Mouse (Mus musculus): ENCODE measurements around the gene Slc24a3. TPM values are rescaled to one million over a fixed set of nuclear protein-coding genes. Genes with fewer than 3 reads are reported as not detected.
A peak's percentile ranks its signal among the peaks of the same experiment; 100 is the strongest.

Gene Slc24a3
- polyA plus RNA-seq, 1 experiment from 2014 or later: 1.1 TPM

- Histone ChIP-seq H3K27ac (ENCODE audit: low read depth, low read length) (no peak overlapping the region), H3K4me1 (replicated peaks; ENCODE audit: control insufficient read depth, insufficient read depth, low read length) (no peaks in the 10 kb centered on the region), H3K9me3 (ENCODE audit: control insufficient read depth, low read length) (no peaks in the 10 kb centered on the region), H3K27me3 (ENCODE audit: control insufficient read depth, insufficient read depth, low read length) (no peaks in the 10 kb centered on the region), H3K36me3 (ENCODE audit: control insufficient read depth, insufficient read depth, low read length) (no peaks in the 10 kb centered on the region), H3K4me3 (ENCODE audit: low read depth, low read length) (no peak overlapping the region), H3K4me2 (ENCODE audit: low read depth, low read length, severe bottlenecking) (no peak overlapping the region), H3K9ac (ENCODE audit: low read length) (no peak overlapping the region)
- DNase-seq (ENCODE audit: low spot score) (no peak), ATAC-seq (replicated peaks; ENCODE audit: low FRiP score) (no peak)
- 62% methylated on average over 2 of the region's 2 CpGs for WGBS
Observed at GRCm38 (mm10) chr2:145368701-145369100, 201.1 kb downstream of the Slc24a3 start.

- H3K4me2 ChIP-seq (ENCODE audit: low read depth, low read length, severe bottlenecking): no peak overlapping the region
- 81% methylated on average over 4 of the region's 4 CpGs for WGBS
- no peak overlapping the region for H3K9ac ChIP-seq (ENCODE audit: low read length)
- H3K9me3 ChIP-seq (ENCODE audit: control insufficient read depth, low read length): no peaks in the 10 kb centered on the region
- H3K27ac ChIP-seq (ENCODE audit: low read depth, low read length): no peak overlapping the region
- H3K36me3 ChIP-seq (ENCODE audit: control insufficient read depth, insufficient read depth, low read length): no peaks in the 10 kb centered on the region
- DNase-seq (ENCODE audit: low spot score) (no peak), ATAC-seq (replicated peaks; ENCODE audit: low FRiP score) (no peak)
- no peaks in the 10 kb centered on the region for H3K27me3 ChIP-seq (ENCODE audit: control insufficient read depth, insufficient read depth, low read length)
- no peaks in the 10 kb centered on the region for H3K4me1 ChIP-seq (replicated peaks; ENCODE audit: control insufficient read depth, insufficient read depth, low read length)
- H3K4me3 ChIP-seq (ENCODE audit: low read depth, low read length): no peak overlapping the region
Observed at GRCm38 (mm10) chr2:145370795-145371194, 203.2 kb downstream of the Slc24a3 start.

GRCm38 (mm10) chr2:145373803-145374202 lies 206.2 kb downstream of the Slc24a3 start:
- DNase-seq (ENCODE audit: low spot score) (no peak), ATAC-seq (replicated peaks; ENCODE audit: low FRiP score) (0 out of 2 replicates have a peak, but pooled peaks have one; percentile 31)
- Histone ChIP-seq H3K27me3 (ENCODE audit: control insufficient read depth, insufficient read depth, low read length) (no peaks in the 10 kb centered on the region), H3K36me3 (ENCODE audit: control insufficient read depth, insufficient read depth, low read length) (no peaks in the 10 kb centered on the region), H3K9me3 (ENCODE audit: control insufficient read depth, low read length) (no peaks in the 10 kb centered on the region), H3K4me1 (replicated peaks; ENCODE audit: control insufficient read depth, insufficient read depth, low read length) (no peaks in the 10 kb centered on the region), H3K27ac (ENCODE audit: low read depth, low read length) (no peak overlapping the region), H3K9ac (ENCODE audit: low read length) (no peak overlapping the region), H3K4me3 (ENCODE audit: low read depth, low read length) (no peak overlapping the region), H3K4me2 (ENCODE audit: low read depth, low read length, severe bottlenecking) (no peak overlapping the region)
- WGBS: 81% methylated on average over 5 of the region's 5 CpGs

- H3K9ac ChIP-seq (ENCODE audit: low read length): no peak overlapping the region
- H3K27me3 ChIP-seq (ENCODE audit: control insufficient read depth, insufficient read depth, low read length): no peaks in the 10 kb centered on the region
- ATAC-seq (replicated peaks; ENCODE audit: low FRiP score) (no peak), DNase-seq (ENCODE audit: low spot score) (no peak)
- no peak overlapping the region for H3K27ac ChIP-seq (ENCODE audit: low read depth, low read length)
- no peaks in the 10 kb centered on the region for H3K9me3 ChIP-seq (ENCODE audit: control insufficient read depth, low read length)
- no peak overlapping the region for H3K4me2 ChIP-seq (ENCODE audit: low read depth, low read length, severe bottlenecking)
- H3K4me1 ChIP-seq (replicated peaks; ENCODE audit: control insufficient read depth, insufficient read depth, low read length): no peaks in the 10 kb centered on the region
- WGBS: 76% methylated on average over 13 of the region's 13 CpGs
- no peaks in the 10 kb centered on the region for H3K36me3 ChIP-seq (ENCODE audit: control insufficient read depth, insufficient read depth, low read length)
- H3K4me3 ChIP-seq (ENCODE audit: low read depth, low read length): no peak overlapping the region
Observed at GRCm38 (mm10) chr2:145382908-145383770, 215.6 kb downstream of the Slc24a3 start.

- ATAC-seq (replicated peaks; ENCODE audit: low FRiP score) (no peak), DNase-seq (ENCODE audit: low spot score) (no peak)
- no peak overlapping the region for H3K4me3 ChIP-seq (ENCODE audit: low read depth, low read length)
- no peak overlapping the region for H3K9ac ChIP-seq (ENCODE audit: low read length)
- 90% methylated on average over 2 of the region's 2 CpGs for whole genome bisulfite sequencing
- no peaks in the 10 kb centered on the region for H3K27me3 ChIP-seq (ENCODE audit: control insufficient read depth, insufficient read depth, low read length)
- no peaks in the 10 kb centered on the region for H3K36me3 ChIP-seq (ENCODE audit: control insufficient read depth, insufficient read depth, low read length)
- no peaks in the 10 kb centered on the region for H3K9me3 ChIP-seq (ENCODE audit: control insufficient read depth, low read length)
- no peaks in the 10 kb centered on the region for H3K4me1 ChIP-seq (replicated peaks; ENCODE audit: control insufficient read depth, insufficient read depth, low read length)
- H3K27ac ChIP-seq (ENCODE audit: low read depth, low read length): no peak overlapping the region
- H3K4me2 ChIP-seq (ENCODE audit: low read depth, low read length, severe bottlenecking): no peak overlapping the region
Observed at GRCm38 (mm10) chr2:145384221-145384620, 216.7 kb downstream of the Slc24a3 start.

GRCm38 (mm10) chr2:145385220-145385619 lies 217.7 kb downstream of the Slc24a3 start:
- 95% methylated on average over 3 of the region's 3 CpGs for WGBS

GRCm38 (mm10) chr2:145385773-145386172 lies 218.2 kb downstream of the Slc24a3 start:
- ATAC-seq (replicated peaks; ENCODE audit: low FRiP score) (no peak), DNase-seq (ENCODE audit: low spot score) (no peak)
- Histone ChIP-seq H3K36me3 (ENCODE audit: control insufficient read depth, insufficient read depth, low read length) (no peaks in the 10 kb centered on the region), H3K4me1 (replicated peaks; ENCODE audit: control insufficient read depth, insufficient read depth, low read length) (no peaks in the 10 kb centered on the region), H3K4me2 (ENCODE audit: low read depth, low read length, severe bottlenecking) (no peak overlapping the region), H3K9ac (ENCODE audit: low read length) (no peak overlapping the region), H3K4me3 (ENCODE audit: low read depth, low read length) (no peak overlapping the region), H3K9me3 (ENCODE audit: control insufficient read depth, low read length) (no peaks in the 10 kb centered on the region), H3K27me3 (ENCODE audit: control insufficient read depth, insufficient read depth, low read length) (no peaks in the 10 kb centered on the region), H3K27ac (ENCODE audit: low read depth, low read length) (no peak overlapping the region)
- 64% methylated on average over 1 of the region's 1 CpGs for WGBS

More at GRCm38 (mm10) chr2:145385220-145385619, 217.7 kb downstream of the Slc24a3 start:
- H3K27ac ChIP-seq (ENCODE audit: low read depth, low read length): no peak overlapping the region
- H3K4me3 ChIP-seq (ENCODE audit: low read depth, low read length): no peak overlapping the region
- DNase-seq (ENCODE audit: low spot score) (no peak), ATAC-seq (replicated peaks; ENCODE audit: low FRiP score) (no peak)
- H3K9ac ChIP-seq (ENCODE audit: low read length): no peak overlapping the region
- no peak overlapping the region for H3K4me2 ChIP-seq (ENCODE audit: low read depth, low read length, severe bottlenecking)
- no peaks in the 10 kb centered on the region for H3K9me3 ChIP-seq (ENCODE audit: control insufficient read depth, low read length)
- H3K36me3 ChIP-seq (ENCODE audit: control insufficient read depth, insufficient read depth, low read length): no peaks in the 10 kb centered on the region
- H3K4me1 ChIP-seq (replicated peaks; ENCODE audit: control insufficient read depth, insufficient read depth, low read length): no peaks in the 10 kb centered on the region
- no peaks in the 10 kb centered on the region for H3K27me3 ChIP-seq (ENCODE audit: control insufficient read depth, insufficient read depth, low read length)

GRCm38 (mm10) chr2:145395804-145396203 lies 228.2 kb downstream of the Slc24a3 start:
- H3K27me3 ChIP-seq (ENCODE audit: control insufficient read depth, insufficient read depth, low read length): no peaks in the 10 kb centered on the region
- H3K4me3 ChIP-seq (ENCODE audit: low read depth, low read length): no peak overlapping the region
- H3K9ac ChIP-seq (ENCODE audit: low read length): no peak overlapping the region
- H3K27ac ChIP-seq (ENCODE audit: low read depth, low read length): no peak overlapping the region
- H3K4me2 ChIP-seq (ENCODE audit: low read depth, low read length, severe bottlenecking): no peak overlapping the region
- H3K36me3 ChIP-seq (ENCODE audit: control insufficient read depth, insufficient read depth, low read length): no peaks in the 10 kb centered on the region
- no peak for DNase-seq (ENCODE audit: low spot score)
- no peaks in the 10 kb centered on the region for H3K4me1 ChIP-seq (replicated peaks; ENCODE audit: control insufficient read depth, insufficient read depth, low read length)
- no peaks in the 10 kb centered on the region for H3K9me3 ChIP-seq (ENCODE audit: control insufficient read depth, low read length)
- no peak for ATAC-seq (replicated peaks; ENCODE audit: low FRiP score)
- WGBS: 71% methylated on average over 3 of the region's 3 CpGs

GRCm38 (mm10) chr2:145396579-145396978 lies 229.0 kb downstream of the Slc24a3 start:
- H3K4me3 ChIP-seq (ENCODE audit: low read depth, low read length): no peak overlapping the region
- H3K27me3 ChIP-seq (ENCODE audit: control insufficient read depth, insufficient read depth, low read length): no peaks in the 10 kb centered on the region
- ATAC-seq (replicated peaks; ENCODE audit: low FRiP score): no peak
- H3K36me3 ChIP-seq (ENCODE audit: control insufficient read depth, insufficient read depth, low read length): no peaks in the 10 kb centered on the region
- H3K9me3 ChIP-seq (ENCODE audit: control insufficient read depth, low read length): no peaks in the 10 kb centered on the region
- no peak overlapping the region for H3K9ac ChIP-seq (ENCODE audit: low read length)
- 57% methylated on average over 7 of the region's 7 CpGs for WGBS
- H3K4me1 ChIP-seq (replicated peaks; ENCODE audit: control insufficient read depth, insufficient read depth, low read length): no peaks in the 10 kb centered on the region
- H3K4me2 ChIP-seq (ENCODE audit: low read depth, low read length, severe bottlenecking): no peak overlapping the region
- no peak overlapping the region for H3K27ac ChIP-seq (ENCODE audit: low read depth, low read length)
- no peak for DNase-seq (ENCODE audit: low spot score)
